Mouse (Mus musculus) forebrain, embryonic 13.5 days (tissue): ENCODE data around the gene Dapk2. TPM values are rescaled to one million over a fixed set of nuclear protein-coding genes. Genes with fewer than 3 reads are reported as not detected.

Source experiments
- ATAC-seq: fragments of 200-750 bp; cut with Nextera tagmentation; 2 replicates; pipeline ENCODE4 v1.8.0; 2017
- H3K27ac ChIP-seq: fragments of 300-500 bp; sonication (generic); 2 replicates; pipeline ENCODE4 v1.5.1; 2015; ENCODE audit warnings: inconsistent platforms, mild to moderate bottlenecking, moderate library complexity
- H3K27me3 ChIP-seq: fragments of 300-500 bp; sonication (generic); 2 replicates; pipeline ENCODE4 v1.6.1; 2015; ENCODE audit warnings: mild to moderate bottlenecking, inconsistent platforms
- H3K36me3 ChIP-seq: fragments of 300-500 bp; sonication (generic); 2 replicates; pipeline ENCODE4 v1.6.1; 2015; ENCODE audit warnings: mild to moderate bottlenecking, inconsistent platforms; ENCODE audit not compliant: poor library complexity, severe bottlenecking
- H3K4me1 ChIP-seq: fragments of 300-500 bp; sonication (generic); 2 replicates; pipeline ENCODE4 v1.6.1; 2015; ENCODE audit warnings: inconsistent platforms
- H3K4me2 ChIP-seq: fragments of 300-500 bp; sonication (generic); 2 replicates; pipeline ENCODE4 v1.6.1; 2015; ENCODE audit warnings: inconsistent platforms, mild to moderate bottlenecking, moderate library complexity
- H3K4me3 ChIP-seq: fragments of 300-500 bp; sonication (generic); 2 replicates; pipeline ENCODE4 v1.5.1; 2015; ENCODE audit warnings: mild to moderate bottlenecking, inconsistent platforms
- H3K9ac ChIP-seq: fragments of 300-500 bp; sonication (generic); 2 replicates; pipeline ENCODE4 v1.6.1; 2015; ENCODE audit warnings: mild to moderate bottlenecking, inconsistent platforms
- H3K9me3 ChIP-seq: fragments of 300-500 bp; sonication (generic); replicated peaks from 2 replicates; pipeline ENCODE4 v1.6.1; 2016; ENCODE audit warnings: inconsistent platforms
- WGBS: fragments of 180-500 bp; shearing (Covaris S2); methylation state at CpG from one replicate; pipeline ENCODE4 v1.1.7; 2015; 5-methylcytosine and 5-hydroxymethylcytosine counted together
- polyA plus RNA-seq: library from polyadenylated mRNA; unstranded; fragments of >200 nt; fragmentation: Nextera tagmentation; extraction: Ambion mirVana; gene quantifications from 2 replicates; pipeline ENCODE4 v1.2.1, GENCODE M21; 2015

Dapk2 gene
- polyA plus RNA-seq, 1 experiment from 2014 or later = 2.4 TPM

DNA sequence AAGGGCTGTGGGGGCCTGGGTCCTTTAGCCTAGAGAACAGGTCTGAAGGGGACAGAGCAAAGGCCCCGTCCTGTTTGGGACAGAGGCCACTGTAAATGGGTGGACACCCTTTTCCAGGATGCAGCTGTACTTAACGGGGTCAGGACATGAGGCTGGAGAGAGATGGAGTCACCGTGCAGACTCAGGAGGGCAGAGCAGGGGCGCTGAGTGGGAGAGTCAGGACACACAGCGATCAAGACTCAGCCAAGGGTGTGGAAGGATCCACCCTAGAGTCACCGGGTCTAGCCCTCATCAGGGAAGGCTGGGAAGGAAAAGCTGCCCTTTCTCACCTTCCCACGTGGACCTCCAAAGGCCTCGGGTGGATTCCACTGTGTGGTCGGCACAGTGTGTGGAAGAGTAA is 6.0 kb upstream of the Dapk2 start:
- no peaks in the 10 kb centered on the region for H3K9me3 ChIP-seq
- no peak overlapping the region for H3K4me2 ChIP-seq
- H3K27me3 ChIP-seq = peaks cover 5% of the 10 kb centered on the region; the same call in 1 of the 2 replicates
- H3K9ac ChIP-seq = no peak overlapping the region
- H3K27ac ChIP-seq = no peak overlapping the region
- no peaks in the 10 kb centered on the region for H3K36me3 ChIP-seq
- WGBS = 62% methylated on average over 9 of the region's 9 CpGs
- H3K4me3 ChIP-seq = no peak overlapping the region
- no peak for ATAC-seq
- no peaks in the 10 kb centered on the region for H3K4me1 ChIP-seq

GRCm38 (mm10) chr9:66153594-66153993 is 4.4 kb upstream of the Dapk2 start:
- peaks cover 14% of the 10 kb centered on the region for H3K27me3 ChIP-seq
- ATAC-seq = no peak
- H3K9me3 ChIP-seq = no peaks in the 10 kb centered on the region

DNA sequence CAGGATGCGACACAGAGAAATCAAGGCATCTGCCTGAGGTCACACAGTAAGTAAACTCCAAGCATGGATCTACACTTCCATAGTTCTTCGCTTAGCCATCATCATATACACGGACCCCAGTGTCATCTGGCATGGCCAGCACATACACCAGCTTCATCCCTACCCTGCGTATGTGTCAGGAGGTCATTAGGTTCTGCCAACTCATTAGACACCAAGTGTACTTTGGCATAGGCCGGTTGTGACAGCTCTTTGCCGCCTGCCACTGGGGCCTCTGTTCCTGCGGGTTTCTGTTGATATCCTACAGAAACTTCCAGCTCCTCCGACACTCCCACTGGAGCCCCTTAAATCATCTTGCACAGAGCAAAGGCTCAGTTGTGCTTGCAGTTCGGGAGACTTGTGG is 4.0 kb upstream of the Dapk2 start:
- no peak overlapping the region for H3K4me2 ChIP-seq
- no peak overlapping the region for H3K4me3 ChIP-seq
- peaks cover 18% of the 10 kb centered on the region for H3K27me3 ChIP-seq
- H3K36me3 ChIP-seq = no peaks in the 10 kb centered on the region
- H3K27ac ChIP-seq = no peak overlapping the region
- H3K9ac ChIP-seq = no peak overlapping the region
- H3K9me3 ChIP-seq = no peaks in the 10 kb centered on the region
- no peak for ATAC-seq
- H3K4me1 ChIP-seq = no peaks in the 10 kb centered on the region
- WGBS = 92% methylated on average over 9 of the region's 9 CpGs

More at GRCm38 (mm10) chr9:66153594-66153993, 4.4 kb upstream of the Dapk2 start:
- H3K9ac ChIP-seq = no peak overlapping the region
- no peak overlapping the region for H3K4me3 ChIP-seq
- H3K27ac ChIP-seq = no peak overlapping the region
- H3K4me2 ChIP-seq = no peak overlapping the region
- WGBS = 84% methylated on average over 6 of the region's 6 CpGs
- no peaks in the 10 kb centered on the region for H3K4me1 ChIP-seq
- H3K36me3 ChIP-seq = no peaks in the 10 kb centered on the region

GRCm38 (mm10) chr9:66155534-66155933 is 2.5 kb upstream of the Dapk2 start:
- H3K27me3 ChIP-seq = peaks cover 25% of the 10 kb centered on the region
- WGBS = 93% methylated on average over 1 of the region's 1 CpGs
- no peaks in the 10 kb centered on the region for H3K36me3 ChIP-seq
- no peaks in the 10 kb centered on the region for H3K9me3 ChIP-seq
- no peaks in the 10 kb centered on the region for H3K4me1 ChIP-seq
- no peak overlapping the region for H3K27ac ChIP-seq
- no peak for ATAC-seq
- no peak overlapping the region for H3K9ac ChIP-seq
- no peak overlapping the region for H3K4me2 ChIP-seq
- no peak overlapping the region for H3K4me3 ChIP-seq

GRCm38 (mm10) chr9:66158885-66159430 is 935 bp downstream of the Dapk2 start:
- Histone ChIP-seq H3K36me3 (no peaks in the 10 kb centered on the region), H3K27me3 (peaks cover 25% of the 10 kb centered on the region), H3K4me3 (no peak overlapping the region), H3K27ac (no peak overlapping the region), H3K9ac (no peak overlapping the region), H3K4me2 (no peak overlapping the region; the same call in 1 of the 2 replicates), H3K4me1 (no peaks in the 10 kb centered on the region), H3K9me3 (no peaks in the 10 kb centered on the region)
- WGBS = 87% methylated on average over 6 of the region's 6 CpGs
- no peak for ATAC-seq

- no peaks in the 10 kb centered on the region for H3K9me3 ChIP-seq
- no peak overlapping the region for H3K27ac ChIP-seq
- H3K9ac ChIP-seq = no peak overlapping the region
- no peak overlapping the region for H3K4me2 ChIP-seq
- peaks cover 25% of the 10 kb centered on the region for H3K27me3 ChIP-seq
- ATAC-seq = no peak
- no peaks in the 10 kb centered on the region for H3K4me1 ChIP-seq
- 91% methylated on average over 2 of the region's 2 CpGs for WGBS
- H3K4me3 ChIP-seq = no peak overlapping the region
- H3K36me3 ChIP-seq = no peaks in the 10 kb centered on the region
These were observed 2.1 kb downstream of the Dapk2 start for GRCm38 (mm10) chr9:66160155-66160554.

DNA sequence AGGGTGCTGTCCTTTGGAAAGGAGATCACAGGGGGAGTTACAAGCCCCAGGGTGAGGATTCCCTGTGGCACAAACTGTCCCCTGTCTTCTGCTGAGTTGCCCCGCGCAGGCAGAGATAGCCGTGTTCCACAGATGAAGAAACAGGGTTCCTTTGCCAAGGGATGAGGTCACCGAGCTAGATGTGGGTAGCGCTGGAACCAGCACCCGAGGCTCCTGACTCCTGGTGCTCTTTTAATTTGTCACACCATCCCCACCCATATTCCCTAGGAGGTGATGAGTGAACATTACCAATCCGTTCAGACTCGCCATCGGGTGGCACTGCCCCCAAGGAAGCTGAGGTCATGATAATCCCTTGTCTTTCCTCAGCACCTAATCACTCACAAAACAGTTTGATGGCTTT is 5.0 kb downstream of the Dapk2 start:
- Histone ChIP-seq H3K4me3 (no peak overlapping the region), H3K4me1 (peaks cover 8% of the 10 kb centered on the region; the same call in 1 of the 2 replicates), H3K9me3 (no peaks in the 10 kb centered on the region), H3K27me3 (peaks cover 17% of the 10 kb centered on the region), H3K27ac (no peak overlapping the region), H3K36me3 (no peaks in the 10 kb centered on the region), H3K9ac (no peak overlapping the region), H3K4me2 (no peak overlapping the region)
- 91% methylated on average over 9 of the region's 9 CpGs for WGBS
- ATAC-seq = no peak

DNA sequence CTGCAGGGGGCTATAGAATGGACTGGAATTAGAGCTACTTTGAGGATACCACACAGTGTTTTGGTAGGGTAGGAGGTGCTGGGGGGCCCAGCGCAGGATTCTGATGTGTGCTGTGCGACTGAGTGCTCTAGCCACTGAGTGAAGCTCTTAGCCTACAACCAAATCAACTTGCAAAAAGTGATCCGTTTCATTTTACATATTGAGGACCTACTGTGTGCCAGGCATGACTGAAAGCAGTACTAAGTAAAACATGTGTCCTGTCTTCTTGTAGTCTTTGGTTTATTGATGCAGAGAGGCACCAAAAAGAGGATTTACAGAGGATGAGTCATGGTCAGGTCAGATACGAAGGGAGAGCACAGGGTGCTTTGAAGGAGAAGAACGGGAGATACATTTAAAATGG is 9.2 kb downstream of the Dapk2 start:
- Histone ChIP-seq H3K4me1 (peaks cover 26% of the 10 kb centered on the region), H3K27ac (no peak overlapping the region), H3K9ac (no peak overlapping the region), H3K36me3 (no peaks in the 10 kb centered on the region), H3K27me3 (no peaks in the 10 kb centered on the region), H3K9me3 (no peaks in the 10 kb centered on the region), H3K4me2 (no peak overlapping the region), H3K4me3 (no peak overlapping the region)
- WGBS = 84% methylated on average over 5 of the region's 5 CpGs
- no peak for ATAC-seq

- no peak overlapping the region for H3K27ac ChIP-seq
- no peak overlapping the region for H3K4me2 ChIP-seq
- H3K36me3 ChIP-seq = no peaks in the 10 kb centered on the region
- no peak overlapping the region for H3K9ac ChIP-seq
- no peaks in the 10 kb centered on the region for H3K9me3 ChIP-seq
- H3K27me3 ChIP-seq = no peaks in the 10 kb centered on the region
- peaks cover 26% of the 10 kb centered on the region for H3K4me1 ChIP-seq
- ATAC-seq = no peak
- WGBS = 15% methylated on average over 1 of the region's 1 CpGs
- no peak overlapping the region for H3K4me3 ChIP-seq
These were observed 10.2 kb downstream of the Dapk2 start for GRCm38 (mm10) chr9:66168233-66168632.

DNA sequence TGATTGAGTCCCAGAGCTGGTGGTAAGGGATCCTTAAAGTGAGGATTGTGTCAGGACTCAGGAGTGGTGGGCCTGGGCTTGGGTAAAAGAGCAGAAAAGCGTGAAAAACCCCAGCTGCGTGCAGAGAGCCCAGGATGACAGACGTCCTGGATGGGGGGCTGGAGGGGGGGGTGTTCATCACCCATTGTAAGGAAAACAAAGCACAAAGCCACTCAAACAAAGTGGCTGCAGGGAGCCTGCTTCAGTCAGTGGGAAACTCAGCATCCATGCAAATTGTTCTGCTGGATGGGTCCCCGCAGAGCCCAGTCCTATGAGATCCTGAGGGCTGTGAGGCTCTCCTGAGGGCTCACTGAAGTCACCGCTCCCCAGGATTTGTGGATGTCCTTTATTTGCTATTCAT is 12.5 kb downstream of the Dapk2 start:
- Histone ChIP-seq H3K4me2 (no peak overlapping the region), H3K4me1 (peaks cover 24% of the 10 kb centered on the region), H3K27me3 (no peaks in the 10 kb centered on the region), H3K27ac (peak overlapping the region; percentile 12; the same call in 1 of the 2 replicates), H3K4me3 (no peak overlapping the region), H3K36me3 (no peaks in the 10 kb centered on the region), H3K9me3 (no peaks in the 10 kb centered on the region), H3K9ac (no peak overlapping the region)
- no peak for ATAC-seq
- WGBS = 6% methylated on average over 5 of the region's 5 CpGs

GRCm38 (mm10) chr9:66171275-66171921 is 13.4 kb downstream of the Dapk2 start:
- peaks cover 18% of the 10 kb centered on the region for H3K4me1 ChIP-seq
- no peaks in the 10 kb centered on the region for H3K36me3 ChIP-seq
- no peak overlapping the region for H3K27ac ChIP-seq
- H3K4me2 ChIP-seq = no peak overlapping the region
- no peaks in the 10 kb centered on the region for H3K27me3 ChIP-seq
- WGBS = 51% methylated on average over 12 of the region's 12 CpGs
- no peak overlapping the region for H3K9ac ChIP-seq
- H3K9me3 ChIP-seq = no peaks in the 10 kb centered on the region
- no peak overlapping the region for H3K4me3 ChIP-seq
- ATAC-seq = no peak

GRCm38 (mm10) chr9:66173316-66173855 is 15.4 kb downstream of the Dapk2 start:
- peaks cover 18% of the 10 kb centered on the region for H3K4me1 ChIP-seq
- no peak overlapping the region for H3K27ac ChIP-seq
- H3K27me3 ChIP-seq = no peaks in the 10 kb centered on the region
- no peak overlapping the region for H3K4me3 ChIP-seq
- H3K4me2 ChIP-seq = no peak overlapping the region
- ATAC-seq = no peak
- WGBS = 96% methylated on average over 5 of the region's 5 CpGs
- H3K9me3 ChIP-seq = no peaks in the 10 kb centered on the region
- no peak overlapping the region for H3K9ac ChIP-seq
- H3K36me3 ChIP-seq = no peaks in the 10 kb centered on the region
